Mouse (Mus musculus): ENCODE results near the gene Minpp1. TPM values are rescaled to one million over a fixed set of nuclear protein-coding genes. Genes with fewer than 3 reads are reported as not detected.

Gene Minpp1
- polyA plus RNA-seq, 1 experiment: 272 TPM

DNA sequence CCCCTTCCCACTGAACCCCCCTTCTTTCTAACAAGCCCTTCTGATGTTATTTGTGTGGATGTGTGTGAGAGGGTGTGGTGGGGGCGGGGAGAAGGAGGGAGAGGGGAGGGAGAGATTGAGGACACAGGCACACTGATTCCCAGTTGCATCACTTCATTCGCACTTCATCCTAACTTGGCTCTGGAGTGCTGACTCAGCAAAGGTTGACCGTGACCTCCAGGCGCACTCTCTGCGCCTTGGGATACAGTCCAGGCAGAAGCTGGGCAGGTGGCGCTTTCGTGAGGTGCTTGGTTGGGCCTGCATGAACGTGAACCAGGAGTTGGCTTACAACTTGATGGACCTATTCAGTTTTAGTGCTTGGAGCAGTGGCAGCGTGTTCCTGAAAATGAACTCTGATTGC, 22.0 kb downstream of the Minpp1 start:
- no peak for TF ChIP-seq GATA1 (IDR thresholded peaks at IDR 0.05; ENCODE audit: low read length)

DNA sequence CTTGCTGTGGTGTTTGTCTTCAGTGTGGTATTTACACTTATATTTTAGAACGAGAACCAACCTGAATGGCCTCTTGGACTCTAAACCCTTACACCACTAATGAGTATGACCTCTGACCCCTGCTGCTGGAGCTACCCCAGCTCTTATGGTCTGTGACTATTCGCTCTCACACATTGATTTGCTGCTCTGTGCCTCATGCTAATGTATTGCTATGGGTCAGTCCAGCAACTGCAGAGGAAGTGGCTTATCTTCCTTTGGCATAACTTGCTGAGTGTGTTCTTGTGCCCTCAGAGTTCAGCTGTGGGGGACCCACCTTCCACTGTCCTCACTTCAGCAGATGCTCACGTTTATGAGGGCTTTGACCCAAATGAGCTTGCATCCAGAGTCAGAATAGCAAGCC, 24.7 kb downstream of the Minpp1 start:
- no peak for TF ChIP-seq GATA1 (IDR thresholded peaks at IDR 0.05; ENCODE audit: low read length)

DNA sequence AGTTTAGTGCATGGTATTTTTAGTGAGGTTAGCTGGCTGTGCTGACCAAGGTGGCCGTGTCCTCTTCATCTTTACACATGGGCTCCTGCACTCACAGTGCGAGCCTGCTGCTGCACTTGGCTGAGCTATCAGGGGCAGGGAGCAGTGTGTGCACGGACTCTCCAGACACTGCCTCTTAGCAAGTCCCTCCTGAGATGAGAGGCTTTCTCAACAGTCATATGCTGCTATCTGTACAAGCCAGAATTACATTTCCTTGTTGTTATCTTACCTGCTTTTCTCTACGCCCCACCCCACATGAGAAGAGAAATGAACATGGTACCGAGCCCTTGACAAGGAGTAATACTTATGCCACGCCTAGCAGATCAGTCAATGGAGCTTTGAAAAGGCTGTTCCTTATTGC, 25.4 kb downstream of the Minpp1 start:
- no peak for TF ChIP-seq GATA1 (IDR thresholded peaks at IDR 0.05; ENCODE audit: low read length)

DNA sequence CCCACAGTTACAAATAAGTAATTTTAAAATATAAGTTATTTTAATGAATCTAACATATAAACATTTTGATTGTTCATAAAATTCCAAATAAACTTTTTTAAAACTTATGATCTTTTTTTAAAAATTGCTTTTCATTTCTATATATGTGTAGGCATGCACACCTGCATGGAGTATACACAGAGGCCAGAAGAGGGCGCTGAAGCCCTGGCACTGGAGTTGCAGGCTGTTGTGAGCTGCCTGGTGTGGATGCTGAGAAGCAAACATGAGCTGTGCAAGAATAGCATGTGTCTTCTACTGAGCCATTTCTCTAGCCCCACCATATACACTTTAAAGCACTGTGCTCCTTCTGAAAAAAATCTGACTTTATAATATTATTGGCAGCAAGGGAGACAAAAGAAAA, 26.9 kb downstream of the Minpp1 start:
- no peak for TF ChIP-seq GATA1 (IDR thresholded peaks at IDR 0.05; ENCODE audit: low read length)

DNA sequence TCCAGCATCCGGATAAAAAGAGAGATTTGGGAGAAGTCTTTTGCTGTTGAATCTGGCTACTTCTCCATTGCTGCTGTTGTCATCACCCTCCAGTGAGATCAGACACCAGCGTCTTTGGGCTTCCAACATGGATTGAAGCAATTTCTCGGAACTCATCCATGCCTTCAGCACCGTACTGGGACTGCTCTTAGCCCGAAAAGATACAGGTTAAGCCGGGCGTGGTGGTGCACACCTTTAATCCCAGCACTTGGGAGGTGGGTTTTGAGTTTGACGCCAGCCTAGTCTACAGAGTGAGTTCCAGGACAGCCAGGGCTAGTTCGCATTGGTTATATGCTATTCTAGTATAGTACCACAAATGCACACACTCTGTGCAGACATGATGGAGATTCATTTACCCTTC, 31.0 kb downstream of the Minpp1 start:
- no peak for TF ChIP-seq GATA1 (IDR thresholded peaks at IDR 0.05; ENCODE audit: low read length)

DNA sequence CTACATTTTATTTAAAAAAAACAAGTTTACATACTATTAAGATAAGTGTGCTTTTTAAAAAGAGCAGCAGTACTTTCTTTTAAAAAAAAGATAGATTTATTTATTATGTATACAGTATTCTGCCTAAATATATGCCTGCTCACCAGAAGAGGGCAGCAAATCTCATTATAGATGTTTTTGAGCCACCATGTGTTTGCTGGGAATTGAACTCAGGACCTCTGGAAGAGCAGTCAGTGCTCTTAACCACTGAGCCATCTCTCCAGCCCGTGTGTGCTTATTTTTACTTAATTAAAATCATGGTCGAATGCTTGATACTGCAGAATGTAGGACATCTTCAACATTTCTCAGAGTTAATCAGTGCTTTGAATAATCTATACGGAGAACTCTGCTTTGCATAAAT, 35.9 kb downstream of the Minpp1 start:
- no peak for TF ChIP-seq GATA1 (IDR thresholded peaks at IDR 0.05; ENCODE audit: low read length)

DNA sequence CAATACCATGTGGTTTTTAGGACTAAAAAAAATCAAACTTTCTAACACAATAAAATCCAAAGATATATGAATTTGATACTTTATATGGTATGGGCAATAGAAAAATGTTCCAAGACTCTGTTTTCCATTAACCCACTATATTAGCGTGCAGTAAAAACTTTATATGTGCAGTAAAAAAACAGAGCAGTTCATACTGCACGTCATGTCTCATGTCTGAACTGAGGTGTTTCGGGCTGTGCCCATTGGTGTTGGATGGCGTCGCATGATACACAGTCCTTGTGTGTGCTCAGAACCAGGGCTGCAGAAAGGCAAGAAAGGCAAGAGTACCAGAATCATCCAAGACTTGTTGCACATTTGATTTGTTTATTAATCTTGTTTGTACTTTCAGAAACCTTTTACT, 36.7 kb downstream of the Minpp1 start:
- TF ChIP-seq GATA1 (IDR thresholded peaks at IDR 0.05; ENCODE audit: low read length): no peak

DNA sequence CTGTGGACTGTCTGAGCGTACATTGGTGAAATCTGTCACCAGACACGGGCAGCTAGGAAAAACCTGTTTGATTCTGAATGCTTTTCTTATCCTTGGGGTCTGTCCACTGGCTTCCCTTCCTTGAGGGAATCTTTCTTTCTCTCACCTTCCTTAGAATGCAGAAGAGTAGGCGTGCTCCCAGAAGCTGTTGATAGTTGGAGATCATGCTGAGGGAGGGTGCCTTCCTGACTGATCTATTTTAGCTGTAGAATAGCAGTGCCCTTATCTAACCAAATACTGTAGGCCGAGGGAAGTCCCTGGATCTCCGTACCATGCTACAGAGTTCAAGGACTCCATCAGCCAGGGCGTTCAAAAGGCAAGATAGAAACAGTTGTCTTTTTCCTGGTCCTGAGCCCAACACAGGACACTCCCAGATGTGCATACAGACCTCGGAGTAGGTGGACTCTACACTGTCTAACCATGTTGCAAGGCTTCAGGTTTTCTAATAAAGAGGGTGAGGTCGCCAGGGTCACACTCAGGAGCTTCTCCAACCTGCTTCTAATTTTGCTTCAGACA, 37.3 kb downstream of the Minpp1 start:
- no peak for TF ChIP-seq GATA1 (IDR thresholded peaks at IDR 0.05; ENCODE audit: low read length)

DNA sequence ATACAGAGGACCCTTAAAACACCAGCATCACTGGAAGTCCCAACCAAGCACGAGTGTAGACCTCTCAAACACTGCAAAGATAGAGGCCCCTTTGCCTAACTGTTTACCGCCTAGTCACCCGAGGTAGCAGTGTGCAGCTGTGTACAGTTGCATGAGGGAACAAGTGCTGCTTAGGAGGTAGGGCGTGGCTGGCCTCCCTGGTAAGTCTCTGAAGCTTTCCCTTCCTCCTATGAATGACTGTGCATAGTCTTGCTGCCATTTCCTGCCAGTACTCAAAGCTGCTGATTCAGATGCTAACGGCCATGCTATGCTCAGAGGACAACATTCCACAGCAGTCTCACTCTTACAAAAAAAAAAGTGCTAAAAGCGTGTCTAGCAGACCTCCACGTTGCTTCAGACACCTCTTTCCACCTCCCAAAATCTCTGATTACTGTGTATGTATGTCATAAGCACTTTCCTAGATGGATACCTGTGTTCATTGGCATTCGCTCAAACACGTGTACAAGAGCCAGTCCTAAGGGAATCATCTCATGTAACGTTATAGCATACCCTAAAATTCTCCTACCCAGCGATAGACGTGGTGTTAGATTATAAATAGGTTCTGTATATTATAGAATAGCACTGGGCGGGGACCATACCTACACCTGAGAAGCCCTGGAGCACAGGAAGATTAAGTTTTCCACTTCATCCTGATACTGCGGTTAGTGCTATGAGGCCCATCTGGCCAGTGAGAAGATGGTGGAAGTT, 38.4 kb downstream of the Minpp1 start:
- TF ChIP-seq GATA1 (IDR thresholded peaks at IDR 0.05; ENCODE audit: low read length): no peak

DNA sequence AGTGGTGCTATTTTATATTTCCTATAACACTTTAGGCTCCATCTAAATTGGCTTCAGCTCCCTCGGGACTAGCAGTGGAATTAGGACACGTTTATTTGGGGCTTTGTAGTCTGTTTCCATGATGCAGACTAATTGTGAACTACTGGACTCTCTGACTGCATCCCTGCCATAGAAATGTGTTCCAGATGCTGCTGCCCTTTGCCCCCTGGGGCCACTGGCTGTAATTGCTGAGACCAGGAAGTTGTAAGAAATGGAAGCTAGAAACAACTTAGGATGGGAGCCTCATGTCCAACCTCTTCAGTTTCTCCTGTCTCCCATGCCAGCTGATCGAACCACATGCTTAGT, 38.9 kb downstream of the Minpp1 start:
- TF ChIP-seq GATA1 (IDR thresholded peaks at IDR 0.05; ENCODE audit: low read length): no peak

DNA sequence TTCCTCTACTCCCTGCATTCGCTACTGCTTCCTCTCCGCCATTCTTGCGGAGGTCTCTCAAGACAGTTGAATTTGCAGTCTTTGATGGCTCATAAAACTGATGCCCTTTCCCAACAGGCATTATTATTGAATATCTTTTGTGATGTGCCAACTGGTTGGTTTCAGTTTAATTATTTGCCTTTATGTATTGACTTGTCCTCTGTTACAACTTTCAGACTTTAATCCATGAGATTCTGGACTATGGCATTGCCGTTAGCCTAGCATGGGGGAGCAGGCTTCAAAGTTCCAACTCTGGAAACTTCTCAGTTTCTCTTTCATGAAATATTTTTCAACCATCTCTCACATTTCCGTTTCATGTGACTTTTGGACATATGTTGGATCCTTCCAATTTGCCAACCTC, 41.6 kb downstream of the Minpp1 start:
- no peak for TF ChIP-seq GATA1 (IDR thresholded peaks at IDR 0.05; ENCODE audit: low read length)

DNA sequence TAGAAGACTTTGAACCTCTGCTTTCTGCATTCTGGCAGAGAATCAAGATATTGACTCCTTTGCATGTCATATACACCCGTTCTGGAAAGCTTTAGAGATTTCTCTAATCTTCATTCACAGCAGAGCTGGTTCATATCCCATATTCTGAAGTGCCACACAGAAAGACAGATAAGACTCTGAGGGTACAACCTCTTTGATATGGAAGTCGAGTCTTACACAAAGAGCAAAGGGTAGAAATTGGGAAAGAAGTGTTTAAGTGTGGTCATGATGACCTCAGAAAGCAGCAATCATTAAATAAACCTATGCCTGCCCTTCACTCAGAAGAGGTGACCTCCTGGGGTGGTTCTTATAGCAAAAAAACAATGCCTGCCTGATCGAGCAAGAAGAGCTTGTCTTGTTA, 43.2 kb downstream of the Minpp1 start:
- no peak for TF ChIP-seq GATA1 (IDR thresholded peaks at IDR 0.05; ENCODE audit: low read length)

DNA sequence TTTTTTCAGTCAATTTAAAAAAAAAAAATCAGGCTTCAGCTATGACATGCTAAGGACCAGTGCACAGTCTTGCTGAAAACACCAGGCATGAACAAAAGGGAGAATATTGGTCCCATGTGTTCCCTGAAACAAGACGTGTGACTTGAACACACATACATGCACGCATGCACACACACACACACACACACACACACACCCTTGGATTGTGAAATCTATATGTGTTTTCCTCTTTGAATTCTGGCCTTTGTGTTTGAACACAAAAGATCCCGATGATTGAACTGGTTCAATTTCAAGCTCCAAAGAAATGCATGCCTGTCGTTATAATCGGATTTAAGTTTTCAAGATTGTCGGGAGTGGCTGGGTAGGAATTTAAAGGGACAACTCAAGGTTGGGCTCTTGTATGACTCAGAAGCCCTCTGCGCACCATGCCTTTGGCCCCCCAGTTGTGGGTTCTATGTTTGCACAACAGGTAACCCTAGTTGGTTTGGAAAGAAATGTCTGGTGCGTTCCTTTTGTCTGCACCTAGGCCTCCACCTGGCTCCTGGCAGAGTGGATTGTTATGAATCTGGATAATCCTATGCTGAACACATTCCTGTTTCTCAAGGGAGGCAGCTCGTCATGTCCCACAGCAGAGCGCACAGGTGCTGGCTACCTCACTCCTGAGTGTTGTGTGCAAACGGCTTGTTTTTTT, 43.8 kb downstream of the Minpp1 start:
- TF ChIP-seq GATA1 (IDR thresholded peaks at IDR 0.05; ENCODE audit: low read length): no peak

DNA sequence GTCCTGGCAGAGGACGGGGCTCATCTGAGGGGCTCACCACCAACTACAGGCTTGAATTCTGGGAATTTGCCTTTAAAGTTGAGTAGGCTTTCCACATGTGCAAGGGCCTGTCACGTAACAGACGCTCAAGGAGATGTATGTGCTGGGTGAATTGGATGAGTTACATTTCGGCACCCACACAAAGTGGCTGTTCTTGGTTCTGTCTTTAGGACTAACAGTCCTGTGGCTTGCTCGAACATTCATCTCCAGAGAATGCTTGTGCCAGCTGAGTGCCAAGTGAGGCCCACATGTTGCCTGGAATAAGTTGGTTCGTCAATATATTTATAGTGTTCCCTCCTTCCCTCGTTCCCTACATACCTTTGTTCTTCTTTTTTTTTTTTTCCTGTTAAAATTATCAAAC, 44.7 kb downstream of the Minpp1 start:
- TF ChIP-seq GATA1 (IDR thresholded peaks at IDR 0.05; ENCODE audit: low read length): no peak

DNA sequence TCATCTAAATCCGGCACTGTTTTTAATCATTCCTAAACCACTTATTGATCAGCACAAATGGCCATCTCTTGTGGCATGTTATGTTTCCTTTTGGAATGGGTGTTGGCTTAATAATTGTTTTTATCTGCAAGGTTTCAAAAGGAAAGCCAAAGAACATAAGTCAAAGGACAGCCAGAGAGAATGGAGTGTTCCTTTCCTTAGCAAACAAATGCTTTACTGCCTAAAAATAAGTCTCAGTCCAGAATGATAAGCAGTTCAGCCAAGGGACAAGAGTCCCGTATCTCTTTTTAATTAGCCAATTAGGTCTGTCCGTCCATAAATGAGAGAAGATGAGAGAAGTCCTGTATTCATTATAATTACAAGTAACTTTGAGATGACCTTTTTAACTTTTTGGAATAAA, 46.8 kb downstream of the Minpp1 start:
- no peak for TF ChIP-seq GATA1 (IDR thresholded peaks at IDR 0.05; ENCODE audit: low read length)

DNA sequence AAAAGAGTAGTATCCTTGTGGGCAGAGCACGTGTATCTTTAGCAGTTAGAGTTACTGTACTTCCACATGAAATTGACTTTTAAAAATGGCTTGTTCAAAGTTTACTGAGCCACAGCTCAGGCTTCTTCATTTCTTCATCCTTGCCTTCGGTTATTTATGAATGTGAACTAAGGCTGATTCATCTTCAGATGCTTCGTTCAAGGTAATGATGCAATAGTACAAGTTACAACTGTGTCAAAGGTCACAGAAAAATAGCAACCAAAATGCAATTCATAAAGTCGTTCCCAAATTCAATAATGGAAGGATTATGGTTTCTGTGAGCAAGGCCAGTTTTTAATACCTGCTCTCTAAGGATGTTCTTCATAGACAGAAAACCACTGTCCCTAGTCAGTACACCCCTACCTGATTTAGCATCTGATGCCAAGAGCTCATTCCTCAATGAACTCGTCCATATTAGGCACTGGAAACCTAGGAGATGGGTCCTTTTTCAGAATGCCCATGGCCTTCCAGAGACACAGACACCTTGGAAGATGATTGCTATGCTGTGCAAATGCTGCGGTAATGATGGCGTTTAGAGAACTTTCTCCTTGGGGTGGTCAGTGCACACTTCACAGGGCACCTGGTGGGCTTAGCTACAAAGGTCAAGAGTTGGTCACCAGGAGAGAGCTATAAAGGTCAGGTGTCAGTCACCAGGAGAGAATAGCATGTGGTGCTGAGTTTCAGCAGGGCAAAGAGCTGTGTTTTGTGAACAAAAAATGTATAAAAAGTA, 47.4 kb downstream of the Minpp1 start:
- TF ChIP-seq GATA1 (IDR thresholded peaks at IDR 0.05; ENCODE audit: low read length): no peak

All from G1E-ER4 (cell line).